Mouse (Mus musculus): ENCODE results near the gene Inpp4a. TPM values are rescaled to one million over a fixed set of nuclear protein-coding genes. Genes with fewer than 3 reads are reported as not detected.

The Inpp4a gene
- total and polyA plus RNA-seq, 3 experiments, result 2.9 to 6.2 (median 6.1) TPM

DNA sequence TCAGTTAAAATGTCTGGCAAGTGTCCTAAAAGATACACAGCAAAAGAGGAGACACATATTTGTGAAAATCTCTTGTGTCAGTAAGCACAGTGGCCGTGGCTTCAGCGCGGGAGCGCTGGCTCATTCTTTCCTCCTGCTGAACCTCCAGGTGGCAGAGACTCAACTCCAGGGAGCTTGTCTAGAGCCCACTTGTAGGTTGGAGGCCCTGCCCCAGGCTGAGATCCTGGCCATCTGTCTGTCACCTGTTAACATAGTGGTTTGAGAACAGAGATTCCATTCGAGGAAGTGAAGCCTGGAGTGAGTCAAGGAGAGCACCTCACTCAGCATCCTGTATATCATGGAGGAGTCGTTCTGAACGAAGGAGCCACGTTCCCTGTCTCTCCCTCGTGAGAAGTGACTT lies 37.6 kb downstream of the Inpp4a start:
- Histone ChIP-seq H3K27me3 (ENCODE audit: insufficient read depth, low read length) (peaks cover 25% of the 10 kb centered on the region), H3K4me1 (ENCODE audit: insufficient read depth, low read depth, low read length) (no peaks in the 10 kb centered on the region), H3K9me3 (replicated peaks) (no peaks in the 10 kb centered on the region), H3K4me3 (ENCODE audit: low read depth, low read length) (no peak overlapping the region), H3K36me3 (replicated peaks) (no peaks in the 10 kb centered on the region)
- no peak for DNase-seq (ENCODE audit: low spot score)
- no peak for TF ChIP-seq GATA1 (IDR thresholded peaks at IDR 0.05; ENCODE audit: borderline replicate concordance, low read length)
- no peak for ATAC-seq (ENCODE audit: extremely low read depth, insufficient number of reproducible peaks, low FRiP score, poor library complexity, severe bottlenecking)

DNA sequence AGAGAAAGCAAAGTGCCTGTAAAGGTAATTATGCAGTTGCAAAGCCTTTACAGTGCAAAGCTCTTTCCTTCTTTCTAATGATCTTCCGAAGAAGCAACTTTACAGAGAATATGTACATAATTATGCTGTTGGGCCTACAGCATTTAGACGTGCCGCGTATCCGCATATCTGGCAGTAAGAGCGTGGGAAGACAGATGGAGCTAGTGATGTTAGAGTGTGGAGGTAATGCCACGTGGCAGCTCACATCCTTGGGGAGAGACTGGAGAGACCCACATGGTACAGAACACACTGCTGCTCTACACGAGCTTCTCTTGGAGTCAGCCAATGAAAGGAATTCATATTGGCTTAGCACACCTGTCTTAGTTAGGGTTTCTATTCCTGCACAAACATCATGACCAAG lies 39.5 kb downstream of the Inpp4a start:
- H3K36me3 ChIP-seq (replicated peaks), result no peaks in the 10 kb centered on the region
- H3K27me3 ChIP-seq (ENCODE audit: insufficient read depth, low read length), result peaks cover 27% of the 10 kb centered on the region
- no peak overlapping the region for H3K4me3 ChIP-seq (ENCODE audit: low read depth, low read length)
- DNase-seq (ENCODE audit: low spot score), result no peak
- 0 out of 2 replicates have a peak, but pooled peaks cover under 1% of the 10 kb centered on the region for H3K4me1 ChIP-seq (ENCODE audit: insufficient read depth, low read depth, low read length)
- TF ChIP-seq TAL1 (conservative IDR thresholded peaks at IDR 0.05; ENCODE audit: low read depth, low read length) (no peak), GATA2 (IDR thresholded peaks at IDR 0.05; ENCODE audit: borderline replicate concordance, low read depth, low read length) (no peak), POLR2AphosphoS5 (IDR thresholded peaks at IDR 0.05; ENCODE audit: insufficient replicate concordance, low read depth, low read length) (no peak), CTCF (IDR thresholded peaks at IDR 0.05; ENCODE audit: low read depth, low read length) (no peak), GATA1 (IDR thresholded peaks at IDR 0.05; ENCODE audit: borderline replicate concordance, low read length) (no peak)
- no peaks in the 10 kb centered on the region for H3K9me3 ChIP-seq (replicated peaks)
- ATAC-seq (ENCODE audit: extremely low read depth, insufficient number of reproducible peaks, low FRiP score, poor library complexity, severe bottlenecking), result no peak

DNA sequence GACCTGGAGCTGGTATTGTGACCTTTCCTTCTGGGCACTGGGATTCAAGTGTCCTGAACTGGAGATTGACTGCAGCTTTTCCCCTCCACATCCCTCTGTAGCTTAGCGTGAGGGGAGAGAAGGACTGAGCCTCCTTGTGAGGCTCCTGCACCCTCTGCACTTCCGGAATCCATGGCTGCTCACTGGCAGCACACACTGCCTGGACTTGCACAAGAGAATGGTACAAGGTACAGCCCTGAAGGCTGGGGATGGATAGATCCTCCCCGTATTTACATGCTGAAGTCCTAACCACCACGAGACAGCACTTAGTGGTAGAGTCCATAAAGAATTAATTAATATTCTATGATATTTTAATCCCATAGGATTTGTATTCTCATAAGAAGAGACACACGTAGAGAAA lies 41.7 kb downstream of the Inpp4a start:
- Histone ChIP-seq H3K9me3 (replicated peaks) (no peaks in the 10 kb centered on the region), H3K27me3 (ENCODE audit: insufficient read depth, low read length) (peaks cover 26% of the 10 kb centered on the region), H3K36me3 (replicated peaks) (no peaks in the 10 kb centered on the region), H3K4me1 (ENCODE audit: insufficient read depth, low read depth, low read length) (0 out of 2 replicates have a peak, but pooled peaks cover 2% of the 10 kb centered on the region), H3K4me3 (ENCODE audit: low read depth, low read length) (no peak overlapping the region)
- no peak for DNase-seq (ENCODE audit: low spot score)
- ATAC-seq (ENCODE audit: extremely low read depth, insufficient number of reproducible peaks, low FRiP score, poor library complexity, severe bottlenecking), result no peak
- TF ChIP-seq GATA2 (IDR thresholded peaks at IDR 0.05; ENCODE audit: borderline replicate concordance, low read depth, low read length) (no peak), GATA1 (IDR thresholded peaks at IDR 0.05; ENCODE audit: borderline replicate concordance, low read length) (no peak), POLR2AphosphoS5 (IDR thresholded peaks at IDR 0.05; ENCODE audit: insufficient replicate concordance, low read depth, low read length) (no peak), CTCF (IDR thresholded peaks at IDR 0.05; ENCODE audit: low read depth, low read length) (no peak), TAL1 (conservative IDR thresholded peaks at IDR 0.05; ENCODE audit: low read depth, low read length) (no peak)

DNA sequence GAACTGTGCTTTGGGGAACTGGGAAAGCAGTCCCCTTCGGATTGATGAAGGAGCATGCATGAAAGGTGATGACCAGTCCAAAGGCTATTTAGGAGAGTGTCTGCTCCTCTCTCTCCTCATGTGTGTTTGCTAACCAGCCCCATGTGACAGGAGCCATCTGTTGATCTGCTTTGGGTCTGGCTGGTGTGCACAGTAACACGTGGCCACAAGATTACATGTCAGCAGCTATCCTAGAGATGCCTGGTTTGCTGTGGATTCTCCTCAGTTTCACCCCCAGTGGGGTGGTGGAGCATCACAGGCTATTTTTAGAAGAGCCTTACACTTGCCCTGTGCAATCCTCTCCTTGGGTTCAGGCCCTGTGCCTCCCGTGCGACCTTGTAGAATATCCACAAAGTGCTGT lies 42.2 kb downstream of the Inpp4a start:
- no peak overlapping the region for H3K4me3 ChIP-seq (ENCODE audit: low read depth, low read length)
- 0 out of 2 replicates have a peak, but pooled peaks cover 2% of the 10 kb centered on the region for H3K4me1 ChIP-seq (ENCODE audit: insufficient read depth, low read depth, low read length)
- ATAC-seq (ENCODE audit: extremely low read depth, insufficient number of reproducible peaks, low FRiP score, poor library complexity, severe bottlenecking) (no peak), DNase-seq (ENCODE audit: low spot score) (no peak)
- no peaks in the 10 kb centered on the region for H3K36me3 ChIP-seq (replicated peaks)
- H3K9me3 ChIP-seq (replicated peaks), result no peaks in the 10 kb centered on the region
- H3K27me3 ChIP-seq (ENCODE audit: insufficient read depth, low read length), result peaks cover 26% of the 10 kb centered on the region
- TF ChIP-seq GATA2 (IDR thresholded peaks at IDR 0.05; ENCODE audit: borderline replicate concordance, low read depth, low read length), result no peak
- no peak for TF ChIP-seq CTCF (IDR thresholded peaks at IDR 0.05; ENCODE audit: low read depth, low read length)
- TF ChIP-seq TAL1 (conservative IDR thresholded peaks at IDR 0.05; ENCODE audit: low read depth, low read length), result no peak
- TF ChIP-seq GATA1 (IDR thresholded peaks at IDR 0.05; ENCODE audit: borderline replicate concordance, low read length), result no peak
- TF ChIP-seq POLR2AphosphoS5 (IDR thresholded peaks at IDR 0.05; ENCODE audit: insufficient replicate concordance, low read depth, low read length), result no peak

DNA sequence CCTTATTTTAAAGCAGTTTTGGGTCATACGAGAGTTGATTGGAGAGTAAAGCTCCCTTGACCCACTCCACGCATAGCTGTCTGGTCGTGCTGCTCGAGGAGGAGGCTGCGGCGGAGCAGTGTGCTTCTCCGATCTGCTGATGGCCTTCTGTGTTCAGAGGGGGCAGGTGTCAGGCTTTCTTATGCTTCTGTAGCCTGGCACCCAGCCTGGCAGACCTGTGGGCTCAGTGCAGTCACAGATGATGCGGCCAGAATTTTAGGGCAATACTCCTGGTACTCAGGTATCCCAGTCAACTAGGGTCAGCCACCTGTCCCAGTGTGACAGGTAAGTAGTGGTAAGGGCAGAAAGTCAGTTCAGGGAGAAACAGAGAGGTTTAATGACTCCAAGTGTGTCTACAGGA lies 42.9 kb downstream of the Inpp4a start:
- Histone ChIP-seq H3K4me3 (ENCODE audit: low read depth, low read length) (no peak overlapping the region), H3K27me3 (ENCODE audit: insufficient read depth, low read length) (peaks cover 23% of the 10 kb centered on the region), H3K4me1 (ENCODE audit: insufficient read depth, low read depth, low read length) (0 out of 2 replicates have a peak, but pooled peaks cover 2% of the 10 kb centered on the region), H3K9me3 (replicated peaks) (no peaks in the 10 kb centered on the region), H3K36me3 (replicated peaks) (no peaks in the 10 kb centered on the region)
- no peak for ATAC-seq (ENCODE audit: extremely low read depth, insufficient number of reproducible peaks, low FRiP score, poor library complexity, severe bottlenecking)
- TF ChIP-seq POLR2AphosphoS5 (IDR thresholded peaks at IDR 0.05; ENCODE audit: insufficient replicate concordance, low read depth, low read length), result no peak
- TF ChIP-seq TAL1 (conservative IDR thresholded peaks at IDR 0.05; ENCODE audit: low read depth, low read length), result no peak
- TF ChIP-seq CTCF (IDR thresholded peaks at IDR 0.05; ENCODE audit: low read depth, low read length), result no peak
- TF ChIP-seq GATA2 (IDR thresholded peaks at IDR 0.05; ENCODE audit: borderline replicate concordance, low read depth, low read length), result no peak
- no peak for TF ChIP-seq GATA1 (IDR thresholded peaks at IDR 0.05; ENCODE audit: borderline replicate concordance, low read length)
- DNase-seq (ENCODE audit: low spot score), result no peak

DNA sequence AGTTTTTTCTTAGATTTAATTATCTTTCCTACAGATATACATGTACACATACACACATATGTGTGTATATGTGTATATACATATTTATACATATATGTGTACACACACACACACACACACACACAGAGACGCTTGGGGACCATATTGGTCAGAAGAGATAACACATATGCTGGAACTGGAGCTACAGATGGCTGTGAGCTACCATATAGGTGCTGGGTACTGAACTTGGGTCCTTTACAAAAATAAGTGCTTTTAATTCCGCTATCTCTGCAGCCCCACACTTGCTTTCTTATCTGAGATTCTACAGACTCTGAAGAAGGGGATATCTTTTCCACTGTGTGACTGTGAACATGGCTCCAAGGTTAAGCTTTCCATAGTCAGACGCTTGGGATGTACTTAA lies 43.6 kb downstream of the Inpp4a start:
- ATAC-seq (ENCODE audit: extremely low read depth, insufficient number of reproducible peaks, low FRiP score, poor library complexity, severe bottlenecking) (no peak), DNase-seq (ENCODE audit: low spot score) (no peak)
- no peak overlapping the region for H3K4me3 ChIP-seq (ENCODE audit: low read depth, low read length)
- H3K9me3 ChIP-seq (replicated peaks), result no peaks in the 10 kb centered on the region
- H3K4me1 ChIP-seq (ENCODE audit: insufficient read depth, low read depth, low read length), result 0 out of 2 replicates have a peak, but pooled peaks cover 2% of the 10 kb centered on the region
- no peaks in the 10 kb centered on the region for H3K36me3 ChIP-seq (replicated peaks)
- peaks cover 19% of the 10 kb centered on the region for H3K27me3 ChIP-seq (ENCODE audit: insufficient read depth, low read length)
- TF ChIP-seq GATA2 (IDR thresholded peaks at IDR 0.05; ENCODE audit: borderline replicate concordance, low read depth, low read length) (no peak), POLR2AphosphoS5 (IDR thresholded peaks at IDR 0.05; ENCODE audit: insufficient replicate concordance, low read depth, low read length) (no peak), GATA1 (IDR thresholded peaks at IDR 0.05; ENCODE audit: borderline replicate concordance, low read length) (no peak), TAL1 (conservative IDR thresholded peaks at IDR 0.05; ENCODE audit: low read depth, low read length) (no peak), CTCF (IDR thresholded peaks at IDR 0.05; ENCODE audit: low read depth, low read length) (no peak)
